Mouse (Mus musculus) liver, embryonic 14.5 days (tissue): Measurements from ENCODE around the gene Uba3.

Experiments
- CTCF ChIP-seq: IDR thresholded peaks from 2 replicates; pipeline ENCODE4 v1.5.1; 2016; ENCODE audit warnings: antibody characterized with exemption, low read depth, control low read depth
- EP300 ChIP-seq: IDR thresholded peaks from 2 replicates; pipeline ENCODE4 v1.6.1; 2016; ENCODE audit warnings: antibody characterized with exemption, low read depth

DNA sequence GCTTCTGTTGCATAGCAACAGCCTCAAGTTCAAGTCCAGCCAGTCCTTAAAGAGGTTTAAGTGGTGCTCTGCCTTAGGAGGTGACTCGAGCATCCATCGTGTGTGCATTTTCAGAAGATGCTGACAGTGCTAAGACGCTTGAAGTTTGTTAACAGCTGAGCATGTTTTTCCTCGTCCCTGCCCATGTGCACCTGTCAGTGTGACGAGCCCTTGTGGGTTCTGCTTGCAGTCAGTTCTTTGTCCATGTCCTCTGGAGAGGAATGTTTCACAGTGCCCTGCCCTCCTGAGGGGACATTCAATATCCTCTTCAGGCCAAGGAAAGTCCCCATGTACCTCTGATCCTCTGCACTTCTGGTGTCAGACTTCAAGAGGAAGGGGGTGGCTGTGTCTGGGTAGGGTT lies 34.6 kb upstream of the Uba3 start:
- TF ChIP-seq CTCF = no peak
- no peak for TF ChIP-seq EP300
